Mouse (Mus musculus) layer of hippocampus, postnatal 25 days (tissue): ENCODE data around the gene Bckdk. TPM values are rescaled to one million over a fixed set of nuclear protein-coding genes. Genes with fewer than 3 reads are reported as not detected.
"Not testable (repeated sequence)": the region's sequence is repeated elsewhere in the genome, so short reads cannot be mapped to it uniquely, and the experiment has no call there.

ENCODE experiments used
- DNase-seq, 2 experiments: peaks; one replicate each; pipeline ENCODE4 v3.0.0; 2022; ENCODE audit warnings: mixed read lengths in 2 of 2, low spot score in 1 of 2; ENCODE audit errors: extremely low spot score in 1 of 2
- total RNA-seq, 2 experiments: library from RNA; stranded (reverse); gene quantifications; 2 replicates each; pipeline ENCODE4 v1.2.3; 2021

Gene Bckdk
- total RNA-seq, 2 experiments from 2014 or later = 41.4 to 51.6 TPM

DNA sequence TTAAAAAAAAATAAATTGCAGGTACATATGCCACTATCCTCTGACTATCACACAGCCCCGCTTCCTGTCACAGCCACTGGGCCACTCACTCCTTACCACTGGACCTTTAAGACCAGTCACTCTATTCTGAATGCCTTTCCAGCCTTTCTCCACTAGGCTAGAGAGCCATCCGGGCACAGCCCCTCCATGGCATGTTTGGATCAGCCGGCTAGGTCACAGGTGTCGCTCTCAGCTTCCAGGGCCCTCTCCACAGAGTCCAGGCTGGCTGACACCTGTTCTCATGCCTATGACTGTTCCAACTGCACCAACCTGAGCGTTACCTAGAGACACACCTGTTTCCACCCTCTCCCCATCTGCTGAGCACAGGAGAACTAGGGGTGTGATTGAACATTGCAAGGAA is 24.7 kb downstream of the Bckdk start:
- DNase-seq = no peak

DNA sequence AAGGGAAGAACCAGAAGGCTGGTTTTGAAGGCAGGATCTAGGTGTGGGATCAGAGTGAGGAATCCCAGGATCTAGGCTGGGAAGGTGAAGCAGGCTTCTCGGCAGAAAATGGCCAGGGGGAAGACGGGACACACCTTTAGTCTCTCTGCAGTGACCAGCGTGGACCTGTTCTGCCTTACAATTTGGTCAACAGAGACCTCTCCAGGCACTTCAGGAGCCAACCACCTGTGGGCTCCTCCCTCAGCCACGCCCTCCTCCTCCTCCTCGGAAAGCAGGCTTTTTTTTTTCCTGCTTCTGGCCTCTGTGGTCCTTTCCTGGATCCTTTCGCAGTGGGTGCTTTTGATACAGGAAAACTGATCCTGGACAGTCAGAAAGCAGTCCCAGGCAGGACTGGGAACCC is 26.0 kb downstream of the Bckdk start, which contains the start of gene Prss8:
Gene Prss8 (minus strand): TSS at position 182 of the 400 bp plus-strand sequence.
- DNase-seq = no peak

DNA sequence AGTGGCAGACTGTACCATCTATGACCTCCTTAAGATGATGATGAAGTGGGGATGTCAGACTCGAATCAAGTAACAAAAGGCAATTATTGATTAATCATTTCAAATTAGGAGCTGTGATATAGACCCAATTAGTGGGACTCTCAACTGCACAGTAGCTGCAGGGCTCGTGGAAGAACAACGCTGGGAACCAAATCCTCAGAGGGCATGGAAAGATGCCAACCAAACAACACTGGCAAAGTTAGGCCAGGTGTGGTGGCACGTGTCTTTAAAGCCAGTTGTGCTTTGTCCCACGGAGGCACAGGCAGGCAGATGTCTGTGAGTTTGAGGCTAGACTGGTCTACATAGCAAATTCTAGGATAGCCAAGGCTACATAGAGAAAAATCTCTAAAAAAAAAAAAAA is 26.8 kb downstream of the Bckdk start:
- DNase-seq = no peak

DNA sequence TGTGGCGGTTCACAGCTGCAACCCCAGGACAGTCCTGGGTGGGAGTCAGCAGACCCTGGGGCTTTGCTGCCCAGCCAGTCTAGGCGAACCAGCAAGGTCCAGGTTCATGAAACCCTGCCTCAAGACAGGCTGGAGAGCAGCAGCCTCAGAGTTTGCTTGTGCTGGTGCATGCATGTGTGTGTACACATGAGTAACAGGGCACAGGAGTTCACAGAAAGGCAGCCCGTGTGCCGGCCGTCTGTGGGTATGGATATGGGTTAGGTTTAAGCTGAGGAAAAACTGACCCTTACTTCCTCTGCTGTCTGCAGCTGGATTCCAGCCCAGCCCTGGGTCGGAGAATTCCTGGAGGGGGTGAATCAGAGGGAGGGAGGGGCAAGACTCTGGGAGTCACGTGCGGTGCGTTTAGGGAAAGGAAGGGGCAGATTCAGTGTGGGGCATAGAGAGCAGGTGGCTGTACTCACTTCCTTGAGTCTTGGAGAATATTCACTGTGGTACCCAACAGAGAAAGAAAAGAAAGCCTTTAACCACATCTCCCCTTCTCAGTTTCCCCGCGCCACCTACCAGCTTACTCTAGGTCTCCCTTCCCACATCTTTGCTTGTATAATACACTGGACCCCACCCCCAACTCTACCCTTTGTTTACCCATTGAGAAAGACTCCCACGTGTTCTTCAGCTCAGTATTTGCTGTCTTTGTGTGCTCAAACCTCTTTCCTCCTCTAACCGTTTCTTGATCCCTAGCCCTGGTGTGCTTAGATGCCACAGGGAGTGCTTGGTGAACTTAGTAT is 27.7 kb downstream of the Bckdk start:
- no peak for DNase-seq

DNA sequence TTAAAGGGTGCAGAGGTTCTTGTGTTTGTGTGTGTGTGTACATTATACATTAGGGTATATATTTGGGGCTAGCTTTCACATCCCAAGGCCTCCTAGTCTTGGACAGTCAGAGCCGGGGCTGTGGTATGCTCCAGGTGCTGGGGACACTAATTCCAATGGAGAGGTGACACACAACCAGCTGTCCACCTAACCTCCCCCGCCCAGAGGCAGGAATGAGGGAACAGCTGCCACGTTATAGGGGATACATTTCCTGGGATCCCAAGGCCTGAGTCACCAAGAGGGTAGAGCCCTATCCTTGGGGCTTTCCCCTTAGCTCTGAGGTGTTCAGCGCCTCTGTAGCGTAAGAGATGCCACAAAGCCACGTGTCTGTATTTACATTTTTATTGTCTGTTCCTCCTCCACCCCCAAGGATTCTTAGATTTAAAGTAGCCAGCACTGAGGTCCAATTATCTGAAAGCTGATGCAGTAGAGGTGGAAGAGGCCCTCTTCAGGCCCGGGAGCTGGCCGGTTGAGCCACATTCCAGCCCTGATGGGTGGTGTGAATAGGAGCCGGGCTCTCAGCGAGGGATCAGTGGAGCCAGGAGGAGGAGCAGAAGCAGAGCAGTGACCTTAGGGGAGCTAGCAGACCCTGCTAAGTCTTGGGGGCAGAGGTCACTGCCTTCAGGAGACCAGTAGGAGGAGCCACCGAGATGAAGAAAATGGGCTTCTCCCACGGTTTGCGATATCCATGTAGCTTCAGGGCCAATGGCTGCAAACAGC is 28.6 kb downstream of the Bckdk start:
- no peak for DNase-seq

DNA sequence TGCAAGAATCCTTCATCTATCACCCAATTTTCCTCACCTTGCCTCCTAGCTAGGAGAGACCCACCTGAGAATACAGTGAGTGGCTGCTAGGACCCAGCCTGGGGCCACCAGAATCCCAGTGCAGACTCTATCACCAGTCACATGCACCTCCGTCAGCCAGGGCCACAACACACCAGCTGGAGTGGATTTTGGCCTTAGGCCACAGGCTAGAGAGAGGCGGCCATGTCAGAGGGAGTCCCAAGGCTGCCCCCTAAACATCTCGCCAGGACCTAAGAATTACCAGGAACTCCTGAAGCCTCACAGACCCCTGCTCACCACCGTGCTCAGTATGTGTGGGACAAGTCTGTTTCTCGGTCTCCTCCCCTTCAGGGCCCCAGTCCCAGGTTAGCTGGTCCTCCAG is 30.2 kb downstream of the Bckdk start:
- no peak for DNase-seq

DNA sequence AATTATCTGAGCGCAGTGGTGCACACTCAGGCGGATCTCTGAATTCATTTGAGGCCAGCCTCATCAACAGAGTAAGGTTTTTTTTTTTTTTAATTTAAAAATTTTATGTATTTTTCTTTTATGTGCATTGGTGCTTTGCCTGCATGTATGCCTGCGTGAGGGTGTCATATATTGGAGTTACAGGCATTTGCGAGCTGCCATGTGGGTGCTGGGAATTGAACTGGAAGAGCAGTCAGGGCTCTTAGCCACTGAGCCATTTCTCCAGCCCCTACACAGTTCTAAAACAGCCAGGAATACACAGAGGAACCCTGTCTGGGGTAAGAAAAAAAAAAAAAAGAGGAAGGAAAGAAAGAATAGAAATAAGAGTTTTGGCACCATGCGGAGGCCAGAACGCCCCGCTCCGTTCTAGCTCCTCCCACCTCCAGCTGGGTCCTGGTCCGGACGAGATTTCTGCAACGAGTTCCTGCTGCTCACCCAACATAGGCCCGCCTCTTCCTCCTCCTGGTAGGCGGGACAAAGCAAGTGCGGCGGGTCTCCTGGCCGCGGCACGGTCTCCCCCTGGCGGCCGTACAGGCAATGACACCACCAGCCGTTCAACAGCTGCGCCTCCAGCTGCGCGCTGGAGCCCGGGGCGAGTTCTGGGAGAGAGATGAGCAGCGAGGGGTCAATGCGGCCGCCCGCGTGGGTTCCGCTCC is 31.3 kb downstream of the Bckdk start:
- DNase-seq = peak; percentile 94 to 97

DNA sequence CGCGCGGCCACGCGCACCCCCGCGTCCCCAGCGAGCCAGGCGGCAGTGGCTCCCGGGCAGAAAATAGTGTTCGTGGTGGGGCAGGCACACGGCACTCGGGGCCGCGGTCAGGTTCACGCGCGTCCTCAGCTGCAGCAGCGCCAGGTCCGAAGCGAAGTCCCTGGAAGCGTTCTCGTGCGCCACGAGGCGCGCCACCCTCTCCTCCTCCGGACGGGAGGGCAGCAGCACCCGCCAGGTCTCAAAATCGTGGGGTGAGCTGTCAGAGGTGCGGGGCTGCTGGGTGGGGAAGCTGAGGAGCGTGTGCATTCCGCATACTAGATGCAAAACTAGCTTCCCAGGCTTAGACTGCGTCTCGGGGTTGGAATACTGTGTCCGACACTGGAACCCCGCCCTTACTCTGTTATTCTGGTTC is 31.9 kb downstream of the Bckdk start:
- no peak for DNase-seq

DNA sequence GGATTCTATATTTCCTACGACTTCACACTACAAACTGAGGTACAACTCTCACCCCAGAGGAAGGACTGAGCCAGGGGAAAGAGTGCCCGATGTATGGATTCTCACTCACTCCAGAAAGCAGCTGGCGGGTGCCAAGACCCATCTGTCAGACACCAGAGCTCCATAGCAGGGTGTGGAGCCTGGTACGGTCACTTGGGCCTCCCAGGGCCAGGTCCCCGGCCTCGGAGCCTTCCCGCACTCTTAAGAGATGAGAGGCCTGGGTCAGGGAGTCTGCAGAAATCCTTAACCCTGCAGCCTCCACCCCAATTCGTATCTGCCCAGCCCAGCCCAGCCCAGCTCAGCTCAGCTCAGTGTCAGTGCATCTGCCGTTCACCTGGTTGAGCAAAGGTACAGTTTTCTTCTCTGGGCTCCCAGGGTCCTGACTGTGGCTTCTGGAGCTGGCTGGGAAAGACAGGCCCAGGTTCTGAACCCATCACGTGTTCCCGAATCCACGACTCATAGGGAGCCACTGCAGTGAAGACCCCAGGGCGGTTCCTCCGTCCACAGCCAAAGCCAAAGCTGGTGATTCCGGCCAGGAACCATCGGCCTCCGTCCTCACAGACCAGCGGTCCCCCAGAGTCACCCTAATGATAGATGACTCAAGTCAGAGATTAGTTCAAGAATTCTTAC is 32.5 kb downstream of the Bckdk start:
- DNase-seq = no peak

DNA sequence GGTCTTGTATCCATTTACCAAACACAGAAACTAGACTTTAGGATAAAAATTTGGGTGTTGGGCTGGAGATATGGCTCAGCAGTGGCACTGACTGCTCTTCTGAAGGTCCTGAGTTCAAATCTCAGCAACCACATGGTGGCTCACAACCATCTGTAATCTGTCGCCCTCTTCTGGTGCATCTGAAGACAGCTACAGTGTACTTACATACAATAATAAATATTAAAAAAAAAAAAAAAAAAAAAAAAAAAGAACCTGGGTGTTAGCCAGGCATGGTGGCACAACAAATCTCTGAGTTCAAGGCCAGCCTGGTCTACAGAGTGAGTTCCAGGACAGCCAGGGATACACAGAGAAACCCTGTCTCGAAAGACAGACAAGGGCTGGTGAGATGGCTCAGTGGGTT is 38.2 kb downstream of the Bckdk start:
- not testable (repeated sequence) for DNase-seq

DNA sequence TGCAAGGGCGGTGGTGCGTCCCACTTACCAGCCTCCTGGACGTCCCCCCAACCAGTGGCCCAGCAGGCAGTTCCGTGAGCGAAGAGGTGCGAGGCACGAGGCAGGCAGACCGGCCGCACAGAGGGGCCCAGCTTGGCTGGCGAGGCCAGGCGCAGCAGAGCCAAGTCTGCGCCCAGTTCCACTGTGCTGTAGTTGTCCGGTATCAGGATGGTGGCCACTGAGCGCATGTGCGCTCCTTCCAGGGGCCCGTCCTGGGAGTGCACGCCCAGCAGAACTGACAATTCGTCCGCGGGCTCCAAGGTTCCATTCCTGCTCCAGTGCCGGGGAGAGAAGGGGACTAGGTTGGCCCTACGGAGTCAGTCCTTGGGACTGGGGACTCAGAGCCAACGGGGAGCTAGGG is 40.7 kb downstream of the Bckdk start:
- no peak for DNase-seq

DNA sequence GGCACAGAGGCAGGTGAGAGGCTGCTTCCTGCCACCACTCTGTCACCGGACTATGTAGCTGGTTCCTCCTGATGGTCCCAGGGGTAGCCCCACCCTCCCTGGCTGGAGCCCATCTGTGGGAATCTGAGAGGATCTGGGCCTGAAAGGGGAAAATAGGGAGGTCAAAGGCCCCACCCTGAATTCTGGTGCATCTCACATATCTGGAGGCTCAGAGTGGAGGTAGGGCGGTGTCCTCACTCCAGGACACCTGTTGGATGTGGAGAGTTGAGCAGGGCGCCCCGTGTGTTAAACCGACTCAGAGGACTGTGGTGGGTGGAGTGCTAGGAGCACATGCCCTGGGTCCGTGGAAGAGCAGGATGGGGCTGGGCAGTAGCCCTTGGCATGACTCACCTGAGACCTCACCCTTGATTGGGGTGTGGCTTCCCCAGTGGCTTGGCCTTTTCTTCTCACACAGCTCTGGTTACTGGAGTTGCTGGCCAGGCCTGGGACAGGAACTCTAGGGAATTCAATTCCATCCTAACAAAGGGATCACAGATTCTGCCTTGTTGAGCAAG is 42.7 kb downstream of the Bckdk start, which contains the start of gene Prss36:
Gene Prss36 (minus strand): TSS at position 256 of the 554 bp plus-strand sequence.
- no peak for DNase-seq

DNA sequence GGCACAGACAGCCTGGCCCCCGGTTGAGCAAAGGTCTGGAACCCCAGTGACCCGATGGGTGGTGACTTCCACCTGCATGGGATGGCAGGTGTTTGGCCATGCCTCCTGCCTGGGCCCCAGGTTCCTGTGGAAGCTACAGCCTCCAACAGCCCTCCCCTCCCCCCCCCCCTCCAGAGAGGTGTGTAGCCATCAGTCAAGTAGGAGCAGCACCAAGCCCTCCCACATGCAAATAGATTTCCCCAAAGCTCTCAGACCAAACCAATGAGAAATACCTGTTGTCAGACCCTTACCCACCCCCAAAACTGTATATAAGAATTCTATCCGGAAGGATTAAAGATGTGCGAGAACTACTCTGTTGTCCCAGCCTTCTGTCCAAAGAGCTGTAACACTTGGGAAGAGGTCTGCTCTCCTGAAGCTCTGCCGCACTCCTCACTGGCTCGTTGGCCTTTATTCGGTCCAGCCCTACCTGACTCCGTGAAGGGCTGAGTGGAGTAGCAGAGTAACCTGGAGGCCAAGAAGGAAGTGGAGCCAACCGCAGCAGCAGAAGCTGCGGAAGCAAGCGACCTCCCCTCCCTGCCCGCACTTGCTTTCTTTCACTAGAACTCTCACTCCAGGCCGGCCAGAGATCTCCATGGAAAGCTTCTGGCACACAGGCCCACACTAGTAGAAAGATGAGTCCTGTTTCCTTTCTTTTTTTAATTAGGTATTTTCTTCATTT is 49.1 kb downstream of the Bckdk start:
- no peak for DNase-seq

DNA sequence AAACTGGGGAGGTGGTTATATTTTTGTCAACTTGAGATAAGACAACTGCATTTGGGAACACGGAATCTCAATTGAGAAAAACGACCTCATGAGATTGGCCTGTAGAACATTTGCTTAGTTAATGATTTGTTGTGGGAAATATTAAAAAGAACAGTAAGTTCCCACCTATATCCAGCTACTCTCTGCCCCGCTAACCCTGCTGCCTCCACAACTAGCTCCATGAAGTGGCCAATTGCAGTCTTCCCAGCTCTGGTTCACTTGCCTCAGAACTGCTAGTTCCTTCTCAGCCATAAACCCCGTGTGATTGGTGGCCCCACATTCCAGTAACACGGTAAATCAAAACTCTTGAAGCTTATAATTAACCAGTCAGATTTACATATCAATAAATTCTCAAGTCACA is 55.5 kb downstream of the Bckdk start:
- no peak for DNase-seq

Other genes starting within 250 kb of the Bckdk start
- gene Bcl7c, start 195.1 kb upstream of the Bckdk start, total RNA-seq = 10 to 100 TPM; 24.0 to 25.7 TPM
- 1 to 10 TPM; 2.4 TPM for gene Ctf1, start 191.3 kb upstream of the Bckdk start, total RNA-seq
- not detected for gene Ctf2, start 171.9 kb upstream of the Bckdk start, total RNA-seq
- 10 to 100 TPM; 63.4 to 66.7 TPM for gene Fbxl19, start 159.5 kb upstream of the Bckdk start, total RNA-seq
- 10 to 100 TPM; 28.7 to 33.2 TPM for gene Orai3, start 134.3 kb upstream of the Bckdk start, total RNA-seq
- 10 to 100 TPM; 35.1 to 50.0 TPM for gene Setd1a, start 127.4 kb upstream of the Bckdk start, total RNA-seq
- 1 to 10 TPM; 3.7 to 5.7 TPM for gene Gm49388, start 118.5 kb upstream of the Bckdk start, total RNA-seq
- gene Hsd3b7, start 103.5 kb upstream of the Bckdk start, total RNA-seq = 1 to 10 TPM; 4.5 to 5.3 TPM
- gene Stx4a, start 79.8 kb upstream of the Bckdk start, total RNA-seq = 10 to 100 TPM; 59.9 to 62.5 TPM
- gene Stx1b, start 79.5 kb upstream of the Bckdk start, total RNA-seq = 100 to 1,000 TPM; 329 to 362 TPM
- gene Zfp646, start 27.9 kb upstream of the Bckdk start, total RNA-seq = 10 to 100 TPM; 30.8 to 31.3 TPM
- gene Zfp668, start 27.3 kb upstream of the Bckdk start, total RNA-seq = 10 to 100 TPM; 20.4 to 25.8 TPM
- gene Prss53, start 13.1 kb upstream of the Bckdk start, total RNA-seq = 1 to 10 TPM; 1.9 to 2.6 TPM
- not detected for gene Gm21974, start 8.6 kb upstream of the Bckdk start, total RNA-seq
- gene Vkorc1, start 8.5 kb upstream of the Bckdk start, total RNA-seq = 10 to 100 TPM; 21.6 to 30.4 TPM
- gene Kat8, start 8.4 kb downstream of the Bckdk start, total RNA-seq = 10 to 100 TPM; 27.8 to 33.9 TPM
- under 1 TPM; 0.35 to 0.52 TPM for gene Prss8, start 26.0 kb downstream of the Bckdk start, total RNA-seq
- 10 to 100 TPM; 10.6 to 13.5 TPM for gene Prss36, start 42.6 kb downstream of the Bckdk start, total RNA-seq
- gene Fus, start 63.4 kb downstream of the Bckdk start, total RNA-seq = 100 to 1,000 TPM; 270 to 376 TPM
- 1 to 10 TPM; 1.4 to 3.4 TPM for gene Pycard, start 89.8 kb downstream of the Bckdk start, total RNA-seq
- gene Trim72, start 99.9 kb downstream of the Bckdk start, total RNA-seq = under 1 TPM; 0.21 to 0.25 TPM
- gene Itgam, start 158.6 kb downstream of the Bckdk start, total RNA-seq = 10 to 100 TPM; 13.1 to 13.9 TPM
- gene Gm49368, start 158.6 kb downstream of the Bckdk start, total RNA-seq = not detected
- gene Itgax, start 225.5 kb downstream of the Bckdk start, total RNA-seq = under 1 TPM; 0.09 to 0.20 TPM